Mouse (Mus musculus): ENCODE results near the gene Btbd9. TPM values are rescaled to one million over a fixed set of nuclear protein-coding genes. Genes with fewer than 3 reads are reported as not detected.

Gene Btbd9
- polyA plus RNA-seq, 1 experiment from 2014 or later = 40.9 TPM

- ATAC-seq (ENCODE audit: insufficient number of reproducible peaks, insufficient read depth, low FRiP score, low read depth) = no peak
- no peak overlapping the region for H3K4me3 ChIP-seq (ENCODE audit: control insufficient read depth in 1 of 2, insufficient read depth in 1 of 2, low read depth in 1 of 2, low read length in 2 of 2)
- no peaks in the 10 kb centered on the region for H3K27me3 ChIP-seq (ENCODE audit: control insufficient read depth, insufficient read depth, low read length)
- H3K27ac ChIP-seq (replicated peaks in 1 of 2; ENCODE audit: control insufficient read depth in 1 of 2, insufficient read depth in 1 of 2, low read depth in 2 of 2, low read length in 2 of 2) = no peak overlapping the region
- H3K9me3 ChIP-seq (ENCODE audit: control insufficient read depth, low read length) = no peaks in the 10 kb centered on the region
- peaks cover 15% of the 10 kb centered on the region for H3K36me3 ChIP-seq (ENCODE audit: control insufficient read depth, insufficient read depth, low read length)
- H3K4me1 ChIP-seq (ENCODE audit: control insufficient read depth in 2 of 2, insufficient read depth in 2 of 2, low read length in 2 of 2) = peaks cover 59 to 96% of the 10 kb centered on the region in 2 experiments
- 38% methylated on average over 3 of the region's 3 CpGs for WGBS
- H3K9ac ChIP-seq (ENCODE audit: low read length) = 0 out of 2 replicates have a peak overlapping the region, but pooled peaks have one; percentile 25
- no peak overlapping the region for H3K4me2 ChIP-seq (ENCODE audit: low read length)
Measured at GRCm38 (mm10) chr17:30194091-30194490, 382.2 kb downstream of the Btbd9 start.

GRCm38 (mm10) chr17:30193615-30194014, 382.7 kb downstream of the Btbd9 start:
- Histone ChIP-seq H3K36me3 (ENCODE audit: control insufficient read depth, insufficient read depth, low read length) (peaks cover 15% of the 10 kb centered on the region), H3K4me1 (ENCODE audit: control insufficient read depth in 2 of 2, insufficient read depth in 2 of 2, low read length in 2 of 2) (peaks cover 55 to 95% of the 10 kb centered on the region in 2 experiments), H3K9ac (ENCODE audit: low read length) (no peak overlapping the region), H3K4me3 (ENCODE audit: control insufficient read depth in 1 of 2, insufficient read depth in 1 of 2, low read depth in 1 of 2, low read length in 2 of 2) (no peak overlapping the region), H3K27ac (replicated peaks in 1 of 2; ENCODE audit: control insufficient read depth in 1 of 2, insufficient read depth in 1 of 2, low read depth in 2 of 2, low read length in 2 of 2) (no peak overlapping the region), H3K4me2 (ENCODE audit: low read length) (no peak overlapping the region), H3K27me3 (ENCODE audit: control insufficient read depth, insufficient read depth, low read length) (no peaks in the 10 kb centered on the region), H3K9me3 (ENCODE audit: control insufficient read depth, low read length) (no peaks in the 10 kb centered on the region)
- 40% methylated on average over 2 of the region's 2 CpGs for WGBS
- no peak for ATAC-seq (ENCODE audit: insufficient number of reproducible peaks, insufficient read depth, low FRiP score, low read depth)

- peaks cover 55 to 95% of the 10 kb centered on the region in 2 experiments for H3K4me1 ChIP-seq (ENCODE audit: control insufficient read depth in 2 of 2, insufficient read depth in 2 of 2, low read length in 2 of 2)
- H3K9ac ChIP-seq (ENCODE audit: low read length) = no peak overlapping the region
- H3K27ac ChIP-seq (replicated peaks in 1 of 2; ENCODE audit: control insufficient read depth in 1 of 2, insufficient read depth in 1 of 2, low read depth in 2 of 2, low read length in 2 of 2) = no peak overlapping the region
- H3K36me3 ChIP-seq (ENCODE audit: control insufficient read depth, insufficient read depth, low read length) = peaks cover 15% of the 10 kb centered on the region
- H3K27me3 ChIP-seq (ENCODE audit: control insufficient read depth, insufficient read depth, low read length) = no peaks in the 10 kb centered on the region
- no peaks in the 10 kb centered on the region for H3K9me3 ChIP-seq (ENCODE audit: control insufficient read depth, low read length)
- 77% methylated on average over 26 of the region's 26 CpGs for WGBS
- ATAC-seq (ENCODE audit: insufficient number of reproducible peaks, insufficient read depth, low FRiP score, low read depth) = no peak
- H3K4me2 ChIP-seq (ENCODE audit: low read length) = no peak overlapping the region
- H3K4me3 ChIP-seq (ENCODE audit: control insufficient read depth in 1 of 2, insufficient read depth in 1 of 2, low read depth in 1 of 2, low read length in 2 of 2) = no peak overlapping the region
Measured at GRCm38 (mm10) chr17:30192416-30193005, 383.8 kb downstream of the Btbd9 start.

- H3K4me1 ChIP-seq (ENCODE audit: control insufficient read depth in 2 of 2, insufficient read depth in 2 of 2, low read length in 2 of 2) = peaks cover 49 to 89% of the 10 kb centered on the region in 2 experiments
- peaks cover 15% of the 10 kb centered on the region for H3K36me3 ChIP-seq (ENCODE audit: control insufficient read depth, insufficient read depth, low read length)
- H3K27me3 ChIP-seq (ENCODE audit: control insufficient read depth, insufficient read depth, low read length) = no peaks in the 10 kb centered on the region
- H3K27ac ChIP-seq (replicated peaks in 1 of 2; ENCODE audit: control insufficient read depth in 1 of 2, insufficient read depth in 1 of 2, low read depth in 2 of 2, low read length in 2 of 2) = no peak overlapping the region
- ATAC-seq (ENCODE audit: insufficient number of reproducible peaks, insufficient read depth, low FRiP score, low read depth) = no peak
- H3K4me2 ChIP-seq (ENCODE audit: low read length) = no peak overlapping the region
- H3K4me3 ChIP-seq (ENCODE audit: control insufficient read depth in 1 of 2, insufficient read depth in 1 of 2, low read depth in 1 of 2, low read length in 2 of 2) = no peak overlapping the region
- H3K9me3 ChIP-seq (ENCODE audit: control insufficient read depth, low read length) = no peaks in the 10 kb centered on the region
- WGBS = 73% methylated on average over 11 of the region's 11 CpGs
- no peak overlapping the region for H3K9ac ChIP-seq (ENCODE audit: low read length)
Measured at GRCm38 (mm10) chr17:30191097-30191640, 385.1 kb downstream of the Btbd9 start.

- H3K27me3 ChIP-seq (ENCODE audit: control insufficient read depth, insufficient read depth, low read length) = no peaks in the 10 kb centered on the region
- peak overlapping the region; percentile 85 to 93 for H3K27ac ChIP-seq (replicated peaks in 1 of 2; ENCODE audit: control insufficient read depth in 1 of 2, insufficient read depth in 1 of 2, low read depth in 2 of 2, low read length in 2 of 2)
- H3K9me3 ChIP-seq (ENCODE audit: control insufficient read depth, low read length) = no peaks in the 10 kb centered on the region
- H3K4me3 ChIP-seq (ENCODE audit: control insufficient read depth in 1 of 2, insufficient read depth in 1 of 2, low read depth in 1 of 2, low read length in 2 of 2) = peak overlapping the region in 1 of 2 experiments; percentile 11; a peak in 1 of 4 replicates
- peaks cover 37 to 60% of the 10 kb centered on the region in 2 experiments for H3K4me1 ChIP-seq (ENCODE audit: control insufficient read depth in 2 of 2, insufficient read depth in 2 of 2, low read length in 2 of 2)
- 18% methylated on average over 20 of the region's 20 CpGs for WGBS
- ATAC-seq (ENCODE audit: insufficient number of reproducible peaks, insufficient read depth, low FRiP score, low read depth) = peak; percentile 67; the same call in 1 of the 2 replicates
- peak overlapping the region; percentile 59 for H3K4me2 ChIP-seq (ENCODE audit: low read length)
- peak overlapping the region; percentile 57 for H3K9ac ChIP-seq (ENCODE audit: low read length)
- peaks cover 9% of the 10 kb centered on the region for H3K36me3 ChIP-seq (ENCODE audit: control insufficient read depth, insufficient read depth, low read length)
Measured at GRCm38 (mm10) chr17:30188031-30188981, 388.0 kb downstream of the Btbd9 start.

GRCm38 (mm10) chr17:30187581-30187980, 388.7 kb downstream of the Btbd9 start:
- ATAC-seq (ENCODE audit: insufficient number of reproducible peaks, insufficient read depth, low FRiP score, low read depth) = no peak
- peaks cover 3% of the 10 kb centered on the region for H3K36me3 ChIP-seq (ENCODE audit: control insufficient read depth, insufficient read depth, low read length)
- H3K9ac ChIP-seq (ENCODE audit: low read length) = peak overlapping the region; percentile 57; the same call in 1 of the 2 replicates
- WGBS = 18% methylated on average over 5 of the region's 5 CpGs
- no peaks in the 10 kb centered on the region for H3K9me3 ChIP-seq (ENCODE audit: control insufficient read depth, low read length)
- H3K4me3 ChIP-seq (ENCODE audit: control insufficient read depth in 1 of 2, insufficient read depth in 1 of 2, low read depth in 1 of 2, low read length in 2 of 2) = no peak overlapping the region
- peak overlapping the region; percentile 59 for H3K4me2 ChIP-seq (ENCODE audit: low read length)
- H3K4me1 ChIP-seq (ENCODE audit: control insufficient read depth in 2 of 2, insufficient read depth in 2 of 2, low read length in 2 of 2) = peaks cover 33 to 54% of the 10 kb centered on the region in 2 experiments
- peak overlapping the region; percentile 85 to 93 for H3K27ac ChIP-seq (replicated peaks in 1 of 2; ENCODE audit: control insufficient read depth in 1 of 2, insufficient read depth in 1 of 2, low read depth in 2 of 2, low read length in 2 of 2)
- H3K27me3 ChIP-seq (ENCODE audit: control insufficient read depth, insufficient read depth, low read length) = no peaks in the 10 kb centered on the region

GRCm38 (mm10) chr17:30187154-30187553, 389.1 kb downstream of the Btbd9 start:
- H3K4me1 ChIP-seq (ENCODE audit: control insufficient read depth in 2 of 2, insufficient read depth in 2 of 2, low read length in 2 of 2) = peaks cover 30 to 51% of the 10 kb centered on the region in 2 experiments
- H3K9me3 ChIP-seq (ENCODE audit: control insufficient read depth, low read length) = no peaks in the 10 kb centered on the region
- H3K27me3 ChIP-seq (ENCODE audit: control insufficient read depth, insufficient read depth, low read length) = no peaks in the 10 kb centered on the region
- no peak overlapping the region for H3K9ac ChIP-seq (ENCODE audit: low read length)
- no peak overlapping the region for H3K4me3 ChIP-seq (ENCODE audit: control insufficient read depth in 1 of 2, insufficient read depth in 1 of 2, low read depth in 1 of 2, low read length in 2 of 2)
- no peak for ATAC-seq (ENCODE audit: insufficient number of reproducible peaks, insufficient read depth, low FRiP score, low read depth)
- H3K36me3 ChIP-seq (ENCODE audit: control insufficient read depth, insufficient read depth, low read length) = no peaks in the 10 kb centered on the region
- 86% methylated on average over 6 of the region's 6 CpGs for WGBS
- H3K4me2 ChIP-seq (ENCODE audit: low read length) = no peak overlapping the region
- H3K27ac ChIP-seq (replicated peaks in 1 of 2; ENCODE audit: control insufficient read depth in 1 of 2, insufficient read depth in 1 of 2, low read depth in 2 of 2, low read length in 2 of 2) = peak overlapping the region in 1 of 2 experiments; percentile 93; a peak in 2 of 4 replicates

All from heart, embryonic 14.5 days (tissue).